Mouse (Mus musculus) CH12.LX (cell line): ENCODE measurements at regions not wholly inside any gene's neighbourhood (a gene's known extent, or its start where the extent isn't known, plus 50 kb on each side); places are given as distances from the start of the nearest gene placed in this dataset.

Experiments
- JUN ChIP-seq: IDR thresholded peaks from 2 replicates; pipeline ENCODE4 v1.6.1; 2011; ENCODE audit warnings: low read depth, mild to moderate bottlenecking, low read length, improper control_type of control experiment, moderate library complexity; ENCODE audit not compliant: insufficient read depth
- JUND ChIP-seq: conservative IDR thresholded peaks from 2 replicates; pipeline ENCODE4 v1.6.1; 2011; ENCODE audit warnings: low read depth, low read length, improper control_type of control experiment
- POLR2A ChIP-seq: IDR thresholded peaks from 2 replicates; pipeline ENCODE4 v1.6.1; 2011; ENCODE audit warnings: low read depth, mild to moderate bottlenecking, improper control_type of control experiment, low read length
- ZKSCAN1 ChIP-seq: IDR thresholded peaks from 2 replicates; pipeline ENCODE4 v1.6.1; 2012; ENCODE audit warnings: low read depth, inconsistent platforms, low read length, improper control_type of control experiment, borderline replicate concordance

- TF ChIP-seq POLR2A (no peak), ZKSCAN1 (no peak), JUN (no peak), JUND (no peak)
Observed at GRCm38 (mm10) chr6:106915121-106915520, 115.2 kb upstream of the Crbn start.
